Mouse (Mus musculus): Measurements from ENCODE around the gene Zfp740.
"Not testable (repeated sequence)": the region's sequence is repeated elsewhere in the genome, so short reads cannot be mapped to it uniquely, and the experiment has no call there.

Zfp740 gene

GRCm38 (mm10) chr15:102202971-102203834, at the start of gene Zfp740:
Gene Zfp740, plus strand, starts transcription at chr15:102203249.
- no peak for DNase-seq (ENCODE audit: extremely low read depth, low read depth, low spot score)

- not testable (repeated sequence) for DNase-seq (ENCODE audit: extremely low read depth, low read depth, low spot score)
Measured at GRCm38 (mm10) chr15:102155006-102155405, 48.0 kb upstream of the Zfp740 start.

GRCm38 (mm10) chr15:102156836-102157235, 46.2 kb upstream of the Zfp740 start:
- no peak for DNase-seq (ENCODE audit: extremely low read depth, low read depth, low spot score)

- no peak for DNase-seq (ENCODE audit: extremely low read depth, low read depth, low spot score)
Measured at GRCm38 (mm10) chr15:102160415-102161060, 42.5 kb upstream of the Zfp740 start.

- no peak for DNase-seq (ENCODE audit: extremely low read depth, low read depth, low spot score)
Measured at GRCm38 (mm10) chr15:102163900-102164693, 39.0 kb upstream of the Zfp740 start.

GRCm38 (mm10) chr15:102165468-102166100, 37.5 kb upstream of the Zfp740 start:
- no peak for DNase-seq (ENCODE audit: extremely low read depth, low read depth, low spot score)

GRCm38 (mm10) chr15:102167620-102168021, 35.4 kb upstream of the Zfp740 start:
- no peak for DNase-seq (ENCODE audit: extremely low read depth, low read depth, low spot score)

GRCm38 (mm10) chr15:102169064-102169463, 34.0 kb upstream of the Zfp740 start:
- DNase-seq (ENCODE audit: extremely low read depth, low read depth, low spot score), result no peak

GRCm38 (mm10) chr15:102173581-102173980, 29.5 kb upstream of the Zfp740 start:
- DNase-seq (ENCODE audit: extremely low read depth, low read depth, low spot score), result peak; percentile 50

GRCm38 (mm10) chr15:102175736-102176319, 27.2 kb upstream of the Zfp740 start:
- DNase-seq (ENCODE audit: extremely low read depth, low read depth, low spot score), result no peak

- no peak for DNase-seq (ENCODE audit: extremely low read depth, low read depth, low spot score)
Measured at GRCm38 (mm10) chr15:102176571-102177316, 26.3 kb upstream of the Zfp740 start.

- no peak for DNase-seq (ENCODE audit: extremely low read depth, low read depth, low spot score)
Measured at GRCm38 (mm10) chr15:102177417-102177816, 25.6 kb upstream of the Zfp740 start.

GRCm38 (mm10) chr15:102178279-102178678, 24.8 kb upstream of the Zfp740 start:
- DNase-seq (ENCODE audit: extremely low read depth, low read depth, low spot score), result no peak

GRCm38 (mm10) chr15:102179106-102179505, 23.9 kb upstream of the Zfp740 start:
- no peak for DNase-seq (ENCODE audit: extremely low read depth, low read depth, low spot score)

- DNase-seq (ENCODE audit: extremely low read depth, low read depth, low spot score), result no peak
Measured at GRCm38 (mm10) chr15:102179924-102180323, 23.1 kb upstream of the Zfp740 start.

- DNase-seq (ENCODE audit: extremely low read depth, low read depth, low spot score), result no peak
Measured at GRCm38 (mm10) chr15:102183076-102183475, 20.0 kb upstream of the Zfp740 start.

GRCm38 (mm10) chr15:102186239-102186638, 16.8 kb upstream of the Zfp740 start:
- DNase-seq (ENCODE audit: extremely low read depth, low read depth, low spot score), result no peak

- DNase-seq (ENCODE audit: extremely low read depth, low read depth, low spot score), result no peak
Measured at GRCm38 (mm10) chr15:102188096-102188495, 15.0 kb upstream of the Zfp740 start.

- DNase-seq (ENCODE audit: extremely low read depth, low read depth, low spot score), result no peak
Measured at GRCm38 (mm10) chr15:102188883-102189282, 14.2 kb upstream of the Zfp740 start.

GRCm38 (mm10) chr15:102191699-102192098, 11.3 kb upstream of the Zfp740 start:
- no peak for DNase-seq (ENCODE audit: extremely low read depth, low read depth, low spot score)
